Mouse (Mus musculus): Measurements from ENCODE around the gene 1110059E24Rik.
A peak's percentile ranks its signal among the peaks of the same experiment; 100 is the strongest.

- TF ChIP-seq CTCF (IDR thresholded peaks at IDR 0.05; ENCODE audit: control insufficient read depth, insufficient read depth, insufficient read length) (peak; percentile 34), CEBPB (IDR thresholded peaks at IDR 0.05; ENCODE audit: low read depth) (no peak), MAX (IDR thresholded peaks at IDR 0.05) (no peak)
These were observed 601 bp upstream of the 1110059E24Rik start, which contains the start of gene Abhd17b for GRCm38 (mm10) chr19:21653172-21653981.
